Mouse (Mus musculus): ENCODE data around the gene Col25a1.

GRCm38 (mm10) chr3:130497036-130497435 is 365.7 kb downstream of the Col25a1 start:
- TF ChIP-seq CTCF (IDR thresholded peaks at IDR 0.05) (no peak), EP300 (IDR thresholded peaks at IDR 0.05) (no peak)

Measured in lung, postnatal 0 days (tissue).